Mouse (Mus musculus): Measurements from ENCODE around the gene Sphk2. TPM values are rescaled to one million over a fixed set of nuclear protein-coding genes. Genes with fewer than 3 reads are reported as not detected.

Sphk2 gene
- polyA plus RNA-seq (2015; fragmentation: Nextera tagmentation; extraction: Ambion mirVana), result 38.9 and 45.9 TPM in 2 replicates

GRCm38 (mm10) chr7:45717918-45718297 lies at the start of gene Sphk2:
TSS of gene Sphk2 (minus strand) at chr7:45718002.
- Histone ChIP-seq H3K27me3 (ENCODE audit: control insufficient read depth, insufficient read depth, low read length) (no peaks in the 10 kb centered on the region), H3K4me2 (ENCODE audit: low read depth, low read length) (peak within 1 kb of the TSS; percentile 80), H3K36me3 (ENCODE audit: control insufficient read depth, insufficient read depth, low read length) (peaks cover 12% of the 10 kb centered on the region), H3K9ac (ENCODE audit: low read length) (peak within 1 kb of the TSS; percentile 93), H3K4me3 (replicated peaks; ENCODE audit: low read length) (peak within 1 kb of the TSS; percentile 89), H3K9me3 (replicated peaks; ENCODE audit: control insufficient read depth, low read length) (no peaks in the 10 kb centered on the region), H3K4me1 (ENCODE audit: control insufficient read depth, insufficient read depth, low read length) (peaks cover 37% of the 10 kb centered on the region), H3K27ac (ENCODE audit: low read length) (peak within 1 kb of the TSS; percentile 94)
- 0% methylated on average over 41 of the region's 41 CpGs for WGBS
- peak; percentile 72 for ATAC-seq (ENCODE audit: insufficient read depth, low FRiP score)

GRCm38 (mm10) chr7:45767500-45767899 lies 49.7 kb upstream of the Sphk2 start:
- Histone ChIP-seq H3K4me1 (ENCODE audit: control insufficient read depth, insufficient read depth, low read length) (no peaks in the 10 kb centered on the region), H3K4me3 (replicated peaks; ENCODE audit: low read length) (no peak overlapping the region), H3K4me2 (ENCODE audit: low read depth, low read length) (no peak overlapping the region), H3K9ac (ENCODE audit: low read length) (no peak overlapping the region), H3K27me3 (ENCODE audit: control insufficient read depth, insufficient read depth, low read length) (no peaks in the 10 kb centered on the region), H3K27ac (ENCODE audit: low read length) (no peak overlapping the region), H3K9me3 (replicated peaks; ENCODE audit: control insufficient read depth, low read length) (no peaks in the 10 kb centered on the region), H3K36me3 (ENCODE audit: control insufficient read depth, insufficient read depth, low read length) (no peaks in the 10 kb centered on the region)
- WGBS, result 93% methylated on average over 6 of the region's 6 CpGs
- no peak for ATAC-seq (ENCODE audit: insufficient read depth, low FRiP score)

DNA sequence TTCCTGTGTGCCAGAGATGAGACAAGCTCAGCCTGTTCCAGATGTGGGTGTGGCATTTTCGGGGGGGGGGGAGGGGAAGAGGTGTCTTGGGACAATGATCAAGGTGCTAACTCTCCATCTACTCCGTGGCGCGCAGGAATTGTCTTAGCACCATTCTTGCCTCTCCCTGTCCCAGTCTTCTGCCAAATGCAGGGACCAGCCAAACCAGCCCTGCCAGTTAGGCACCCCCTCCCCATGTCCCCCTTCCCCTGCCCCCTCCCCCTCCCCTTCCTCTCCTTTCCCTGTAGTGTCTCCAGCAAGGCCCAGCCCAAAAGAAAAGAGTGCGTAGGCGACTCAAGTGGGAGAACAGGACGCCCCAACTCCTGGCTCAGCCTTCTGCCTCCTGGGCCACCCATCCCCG lies 49.0 kb upstream of the Sphk2 start:
- no peak overlapping the region for H3K27ac ChIP-seq (ENCODE audit: low read length)
- no peak overlapping the region for H3K9ac ChIP-seq (ENCODE audit: low read length)

DNA sequence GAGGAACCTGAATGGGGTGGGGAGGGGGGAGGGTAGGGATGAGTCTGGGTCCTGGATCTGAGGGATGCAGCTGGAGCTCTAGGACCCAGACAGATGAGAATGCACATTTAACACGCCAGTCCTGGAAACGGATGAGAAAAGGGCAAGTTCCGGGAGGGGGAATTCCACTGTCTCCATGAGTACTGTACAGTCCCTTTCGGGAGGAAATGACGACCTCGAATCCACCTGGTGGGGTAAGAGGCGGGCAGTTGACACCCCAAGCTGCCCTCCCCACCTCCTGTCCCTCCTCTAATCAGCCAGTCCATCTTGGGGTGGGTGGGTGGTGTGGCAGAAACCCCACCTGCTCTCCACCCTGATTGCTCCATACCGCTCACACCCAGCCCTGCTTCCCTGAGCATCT lies 48.2 kb upstream of the Sphk2 start:
- H3K27me3 ChIP-seq (ENCODE audit: control insufficient read depth, insufficient read depth, low read length), result no peaks in the 10 kb centered on the region
- no peaks in the 10 kb centered on the region for H3K36me3 ChIP-seq (ENCODE audit: control insufficient read depth, insufficient read depth, low read length)
- no peaks in the 10 kb centered on the region for H3K9me3 ChIP-seq (replicated peaks; ENCODE audit: control insufficient read depth, low read length)

More for the DNA sequence above, 49.0 kb upstream of the Sphk2 start:
- no peaks in the 10 kb centered on the region for H3K9me3 ChIP-seq (replicated peaks; ENCODE audit: control insufficient read depth, low read length)
- no peak overlapping the region for H3K4me2 ChIP-seq (ENCODE audit: low read depth, low read length)
- H3K4me3 ChIP-seq (replicated peaks; ENCODE audit: low read length), result no peak overlapping the region
- WGBS, result 39% methylated on average over 8 of the region's 8 CpGs
- no peaks in the 10 kb centered on the region for H3K36me3 ChIP-seq (ENCODE audit: control insufficient read depth, insufficient read depth, low read length)
- H3K27me3 ChIP-seq (ENCODE audit: control insufficient read depth, insufficient read depth, low read length), result no peaks in the 10 kb centered on the region
- ATAC-seq (ENCODE audit: insufficient read depth, low FRiP score), result 0 out of 2 replicates have a peak, but pooled peaks have one; percentile 6
- no peaks in the 10 kb centered on the region for H3K4me1 ChIP-seq (ENCODE audit: control insufficient read depth, insufficient read depth, low read length)

GRCm38 (mm10) chr7:45760151-45760550 lies 42.3 kb upstream of the Sphk2 start:
- WGBS, result 60% methylated on average over 5 of the region's 5 CpGs
- Histone ChIP-seq H3K4me2 (ENCODE audit: low read depth, low read length) (peak overlapping the region; percentile 51; the same call in 1 of the 2 replicates), H3K4me1 (ENCODE audit: control insufficient read depth, insufficient read depth, low read length) (no peaks in the 10 kb centered on the region), H3K36me3 (ENCODE audit: control insufficient read depth, insufficient read depth, low read length) (no peaks in the 10 kb centered on the region), H3K9ac (ENCODE audit: low read length) (no peak overlapping the region; the same call in 1 of the 2 replicates), H3K4me3 (replicated peaks; ENCODE audit: low read length) (no peak overlapping the region), H3K27me3 (ENCODE audit: control insufficient read depth, insufficient read depth, low read length) (peaks cover 12% of the 10 kb centered on the region), H3K27ac (ENCODE audit: low read length) (peak overlapping the region; percentile 0; the same call in 1 of the 2 replicates), H3K9me3 (replicated peaks; ENCODE audit: control insufficient read depth, low read length) (no peaks in the 10 kb centered on the region)
- ATAC-seq (ENCODE audit: insufficient read depth, low FRiP score), result no peak

More for the DNA sequence above, 48.2 kb upstream of the Sphk2 start:
- Histone ChIP-seq H3K4me3 (replicated peaks; ENCODE audit: low read length) (no peak overlapping the region), H3K4me2 (ENCODE audit: low read depth, low read length) (no peak overlapping the region), H3K27ac (ENCODE audit: low read length) (peak overlapping the region; percentile 66), H3K4me1 (ENCODE audit: control insufficient read depth, insufficient read depth, low read length) (no peaks in the 10 kb centered on the region), H3K9ac (ENCODE audit: low read length) (no peak overlapping the region)
- WGBS, result 39% methylated on average over 8 of the region's 8 CpGs
- peak; percentile 23; the same call in 1 of the 2 replicates for ATAC-seq (ENCODE audit: insufficient read depth, low FRiP score)

DNA sequence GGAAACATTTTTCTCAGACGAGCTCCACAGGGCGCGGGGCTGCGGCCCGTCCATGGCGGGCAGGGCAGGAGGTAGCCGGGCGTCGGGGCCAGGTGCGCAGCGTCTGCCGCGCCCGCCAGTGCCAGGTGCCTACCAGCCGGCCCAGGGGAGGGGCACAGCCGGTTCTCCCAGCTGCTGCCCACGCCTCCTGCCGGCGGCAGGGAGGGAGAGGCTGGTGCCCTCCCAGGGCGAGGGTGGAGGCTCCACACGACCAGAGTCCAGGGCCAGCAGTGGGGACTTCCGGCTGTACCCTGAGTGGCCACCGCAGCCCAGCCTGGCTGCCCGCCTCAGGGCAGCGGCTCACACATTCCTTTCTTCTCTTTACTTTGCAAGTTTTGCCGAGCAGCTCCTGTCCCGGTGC lies 41.6 kb upstream of the Sphk2 start:
- ATAC-seq (ENCODE audit: insufficient read depth, low FRiP score), result peak; percentile 78
- no peaks in the 10 kb centered on the region for H3K4me1 ChIP-seq (ENCODE audit: control insufficient read depth, insufficient read depth, low read length)
- 6% methylated on average over 22 of the region's 27 CpGs for WGBS
- peak overlapping the region; percentile 51 for H3K4me2 ChIP-seq (ENCODE audit: low read depth, low read length)
- H3K36me3 ChIP-seq (ENCODE audit: control insufficient read depth, insufficient read depth, low read length), result no peaks in the 10 kb centered on the region
- peaks cover 12% of the 10 kb centered on the region for H3K27me3 ChIP-seq (ENCODE audit: control insufficient read depth, insufficient read depth, low read length)
- peak overlapping the region; percentile 19 for H3K4me3 ChIP-seq (replicated peaks; ENCODE audit: low read length)
- peak overlapping the region; percentile 58 for H3K9ac ChIP-seq (ENCODE audit: low read length)
- 0 out of 2 replicates have a peak overlapping the region, but pooled peaks have one; percentile 0 for H3K27ac ChIP-seq (ENCODE audit: low read length)
- H3K9me3 ChIP-seq (replicated peaks; ENCODE audit: control insufficient read depth, low read length), result no peaks in the 10 kb centered on the region

DNA sequence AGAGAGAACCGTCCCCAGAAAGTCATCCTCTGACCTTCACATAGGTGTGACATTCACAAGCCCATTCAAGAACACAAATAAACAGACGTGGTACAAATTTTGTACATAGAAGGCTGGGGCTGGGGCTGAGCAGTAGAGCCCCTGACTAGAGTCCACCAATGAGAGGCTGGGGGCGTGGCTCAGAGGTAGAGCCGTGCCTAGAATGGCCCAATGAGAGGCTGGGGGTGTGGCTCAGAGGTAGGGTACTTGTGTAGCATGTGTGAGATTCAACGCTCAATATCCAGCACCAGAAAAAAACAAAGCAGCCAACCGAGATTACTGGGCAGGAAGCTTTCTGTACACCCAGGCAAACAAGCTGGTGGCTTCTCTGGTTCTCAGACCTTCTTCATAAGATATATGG lies 37.9 kb upstream of the Sphk2 start:
- H3K9me3 ChIP-seq (replicated peaks; ENCODE audit: control insufficient read depth, low read length), result no peaks in the 10 kb centered on the region
- no peak overlapping the region for H3K4me2 ChIP-seq (ENCODE audit: low read depth, low read length)
- WGBS, result 54% methylated on average over 6 of the region's 6 CpGs
- no peak for ATAC-seq (ENCODE audit: insufficient read depth, low FRiP score)
- no peaks in the 10 kb centered on the region for H3K4me1 ChIP-seq (ENCODE audit: control insufficient read depth, insufficient read depth, low read length)
- no peak overlapping the region for H3K27ac ChIP-seq (ENCODE audit: low read length)
- no peaks in the 10 kb centered on the region for H3K36me3 ChIP-seq (ENCODE audit: control insufficient read depth, insufficient read depth, low read length)
- H3K9ac ChIP-seq (ENCODE audit: low read length), result no peak overlapping the region
- H3K27me3 ChIP-seq (ENCODE audit: control insufficient read depth, insufficient read depth, low read length), result peaks cover 12% of the 10 kb centered on the region
- no peak overlapping the region for H3K4me3 ChIP-seq (replicated peaks; ENCODE audit: low read length)

- Histone ChIP-seq H3K27ac (ENCODE audit: low read length) (no peak overlapping the region), H3K9me3 (replicated peaks; ENCODE audit: control insufficient read depth, low read length) (no peaks in the 10 kb centered on the region), H3K36me3 (ENCODE audit: control insufficient read depth, insufficient read depth, low read length) (no peaks in the 10 kb centered on the region), H3K9ac (ENCODE audit: low read length) (no peak overlapping the region), H3K4me3 (replicated peaks; ENCODE audit: low read length) (no peak overlapping the region), H3K4me1 (ENCODE audit: control insufficient read depth, insufficient read depth, low read length) (peaks cover 10% of the 10 kb centered on the region; the same call in 1 of the 2 replicates), H3K27me3 (ENCODE audit: control insufficient read depth, insufficient read depth, low read length) (no peaks in the 10 kb centered on the region), H3K4me2 (ENCODE audit: low read depth, low read length) (no peak overlapping the region)
- no peak for ATAC-seq (ENCODE audit: insufficient read depth, low FRiP score)
- 51% methylated on average over 9 of the region's 9 CpGs for WGBS
Measured at GRCm38 (mm10) chr7:45750162-45750561, 32.4 kb upstream of the Sphk2 start.

DNA sequence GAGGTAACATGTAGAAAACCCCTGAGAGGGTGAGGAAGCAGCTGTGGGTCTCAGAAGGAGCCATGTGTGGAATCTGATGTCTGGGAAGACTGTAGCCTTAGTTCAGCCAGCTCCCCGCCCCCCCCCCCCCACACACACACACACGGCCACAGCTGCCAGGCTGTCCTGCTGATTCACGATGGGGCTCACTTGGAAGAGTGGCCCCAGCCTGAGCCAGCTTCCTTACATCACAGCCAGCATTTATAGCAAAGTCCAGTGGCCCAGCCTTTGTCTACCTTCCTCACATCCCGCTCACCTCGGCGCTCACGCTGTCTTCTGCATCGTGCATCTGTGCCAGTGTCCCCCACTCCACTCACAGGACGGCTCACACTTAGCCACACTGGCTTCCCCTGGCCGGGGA lies 31.6 kb upstream of the Sphk2 start:
- no peak overlapping the region for H3K4me2 ChIP-seq (ENCODE audit: low read depth, low read length)
- no peak overlapping the region for H3K9ac ChIP-seq (ENCODE audit: low read length)
- peak; percentile 44; the same call in 1 of the 2 replicates for ATAC-seq (ENCODE audit: insufficient read depth, low FRiP score)
- no peak overlapping the region for H3K4me3 ChIP-seq (replicated peaks; ENCODE audit: low read length)
- H3K9me3 ChIP-seq (replicated peaks; ENCODE audit: control insufficient read depth, low read length), result no peaks in the 10 kb centered on the region
- 34% methylated on average over 9 of the region's 10 CpGs for whole genome bisulfite sequencing
- H3K27ac ChIP-seq (ENCODE audit: low read length), result no peak overlapping the region
- H3K36me3 ChIP-seq (ENCODE audit: control insufficient read depth, insufficient read depth, low read length), result no peaks in the 10 kb centered on the region
- no peaks in the 10 kb centered on the region for H3K27me3 ChIP-seq (ENCODE audit: control insufficient read depth, insufficient read depth, low read length)
- H3K4me1 ChIP-seq (ENCODE audit: control insufficient read depth, insufficient read depth, low read length), result peaks cover 10% of the 10 kb centered on the region; the same call in 1 of the 2 replicates
